Mouse (Mus musculus) urinary bladder, adult 18-20 months (tissue): ENCODE results near the gene Pdss1.

Experiments used
- DNase-seq, 2 experiments: peaks; one replicate each; pipeline ENCODE4 v3.0.0; 2022; ENCODE audit warnings: low spot score in 2 of 2, mixed read lengths in 2 of 2

Gene Pdss1

DNA sequence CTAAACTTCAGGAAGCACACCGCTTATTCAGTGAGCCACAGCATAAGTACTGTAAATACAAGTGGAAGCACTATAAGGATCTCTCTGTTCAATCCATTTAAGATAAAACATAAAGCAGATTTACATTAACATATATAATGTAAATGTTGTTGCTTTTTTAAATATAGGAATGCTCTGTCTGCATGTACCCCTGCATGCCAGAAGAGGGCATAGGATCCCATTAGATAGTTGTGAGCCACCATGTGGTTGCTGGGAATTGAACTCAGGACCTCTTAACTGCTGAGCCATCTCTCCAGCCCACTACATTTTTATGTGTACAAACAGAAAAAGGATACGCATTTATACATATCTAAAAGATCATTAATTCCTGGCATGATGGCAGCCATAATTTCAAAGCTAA, 66.4 kb downstream of the Pdss1 start:
- no peak for DNase-seq

- no peak for DNase-seq
Measured at GRCm38 (mm10) chr2:22962242-22962641, 66.9 kb downstream of the Pdss1 start.

DNA sequence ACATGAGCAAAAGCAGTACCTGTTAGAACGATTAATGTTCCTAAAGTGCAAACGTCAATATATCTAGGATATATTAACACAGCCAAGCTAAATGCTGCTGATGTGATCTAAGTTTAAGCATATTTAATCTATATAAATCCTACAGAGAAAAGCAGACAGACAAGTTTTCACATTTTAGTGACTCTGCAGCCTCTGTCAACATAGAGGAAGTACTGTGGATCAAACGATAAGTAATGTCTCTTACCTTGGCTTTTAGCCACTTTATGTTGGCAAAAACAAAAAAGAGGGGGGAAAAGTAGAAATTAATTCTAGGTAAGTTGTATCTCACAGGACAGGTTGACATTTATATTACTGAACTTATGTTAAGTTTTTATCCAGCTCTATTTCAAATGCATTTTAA, 67.6 kb downstream of the Pdss1 start:
- DNase-seq: no peak

DNA sequence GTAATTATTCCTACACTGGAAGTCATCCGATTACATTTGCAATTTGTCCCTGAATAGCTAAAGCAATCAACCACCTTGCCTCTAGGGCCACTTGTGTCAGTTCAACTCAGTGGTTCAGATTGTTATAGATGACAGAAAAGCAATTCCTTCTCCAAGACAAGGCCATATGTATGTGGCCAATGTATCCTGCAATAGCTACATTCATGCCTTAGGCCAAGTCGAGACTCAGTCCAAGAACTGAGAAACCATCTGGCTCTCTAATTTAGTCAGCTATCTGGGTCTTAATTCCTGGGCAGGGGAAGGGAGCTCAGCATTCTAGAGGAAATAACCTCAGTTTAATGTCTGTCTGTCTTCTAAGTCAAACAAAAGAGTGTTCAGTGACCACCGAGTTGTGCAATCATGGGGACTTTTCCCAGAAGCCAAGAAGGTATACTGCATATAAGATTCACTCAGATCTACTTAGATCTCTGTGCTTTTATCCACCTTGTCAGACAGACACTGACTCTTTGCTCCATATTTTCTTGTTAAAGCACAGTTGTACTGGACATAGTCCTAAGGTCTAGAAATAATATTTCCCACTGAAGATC, 82.2 kb downstream of the Pdss1 start:
- DNase-seq: no peak

DNA sequence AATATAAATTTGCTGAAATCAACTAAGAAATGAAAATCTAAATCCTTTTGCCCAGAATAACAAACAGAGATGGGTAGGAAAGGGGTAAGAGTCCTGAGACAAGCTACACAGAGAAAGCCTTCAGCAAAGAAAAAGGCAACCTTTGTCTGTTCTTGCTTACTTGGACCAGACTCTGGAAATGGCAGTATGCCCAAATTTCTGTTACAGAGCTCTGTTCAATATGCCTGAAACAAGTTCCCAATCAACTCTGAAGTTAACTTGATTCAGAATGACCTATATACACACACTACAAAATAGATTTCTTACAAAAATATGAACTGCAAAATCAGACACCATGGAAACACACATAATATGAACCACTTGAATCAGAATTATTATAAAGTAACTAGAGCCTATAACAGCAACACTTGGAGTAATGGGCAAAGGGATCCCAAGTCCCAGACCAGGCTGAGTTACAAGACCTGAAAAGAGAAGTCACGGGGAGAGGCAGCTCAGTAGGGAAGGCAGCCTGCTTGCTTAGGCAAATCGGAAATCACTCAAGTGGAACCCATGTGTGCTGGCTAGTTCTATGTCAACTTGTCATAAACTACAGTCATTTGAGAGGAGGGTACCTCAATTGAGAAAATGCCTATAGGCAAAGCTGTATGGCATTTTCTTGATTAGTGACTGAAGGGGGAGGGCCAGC, 90.8 kb downstream of the Pdss1 start:
- no peak for DNase-seq
